Mouse (Mus musculus) intestine, embryonic 15.5 days (tissue): ENCODE data around the gene Tmem260. TPM values are rescaled to one million over a fixed set of nuclear protein-coding genes. Genes with fewer than 3 reads are reported as not detected.

ENCODE experiments used
- polyA plus RNA-seq: library from polyadenylated mRNA; unstranded; fragments of >200 nt; fragmentation: Nextera tagmentation; extraction: Ambion mirVana; gene quantifications from 2 replicates; pipeline ENCODE4 v1.2.1, GENCODE M21; 2015

The Tmem260 gene
- polyA plus RNA-seq, 1 experiment from 2014 or later, result 17.4 TPM

Other genes with a start within 250 kb of the Tmem260 start
- gene Otx2, start 227.7 kb downstream of the Tmem260 start, polyA plus RNA-seq, result 0.09 TPM in 1 of 2 replicates, not detected in the other